Mouse (Mus musculus): ENCODE data around the gene Myg1.

DNA sequence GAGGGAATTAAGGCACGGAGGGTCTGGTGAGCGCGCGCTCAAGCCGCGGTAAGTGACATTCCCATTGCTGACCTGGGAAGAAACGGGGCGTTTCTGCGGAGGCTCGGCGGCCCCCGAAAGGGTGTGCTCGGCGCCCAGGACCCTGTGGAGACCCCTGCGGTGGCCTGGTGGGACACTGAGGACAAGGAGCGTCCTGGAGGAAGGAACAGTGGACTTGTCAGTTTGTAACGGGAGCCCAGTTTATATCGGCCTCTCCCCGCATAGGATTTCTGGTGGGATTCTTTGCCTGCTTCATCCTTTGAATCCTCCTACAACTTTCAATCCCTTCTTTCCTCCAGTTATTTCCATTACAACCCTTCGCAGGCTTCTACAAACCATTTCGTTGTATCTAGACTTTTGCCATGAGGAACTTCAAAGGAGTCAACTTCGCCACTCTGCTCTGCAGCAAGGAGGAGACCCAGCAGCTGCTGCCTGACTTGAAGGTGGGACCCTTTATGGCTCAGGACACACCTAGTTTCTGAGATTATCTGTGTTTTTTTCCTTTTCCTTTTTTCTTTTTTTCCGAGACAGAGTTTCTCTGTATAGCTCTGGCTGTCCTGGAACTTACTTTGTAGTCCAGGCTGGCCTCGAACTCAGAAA is 35.0 kb upstream of the Myg1 start:
- no peak for TF ChIP-seq POLR2A (IDR thresholded peaks at IDR 0.05; ENCODE audit: insufficient read depth, low read depth, low read length)
- TF ChIP-seq CTCF (IDR thresholded peaks at IDR 0.05): no peak
- TF ChIP-seq EP300 (IDR thresholded peaks at IDR 0.05; ENCODE audit: insufficient read depth, low read depth, low read length): no peak

Measured in heart, adult 2 months (tissue).